Mouse (Mus musculus) MEL (cell line): Measurements from ENCODE around the gene Macf1. TPM values are rescaled to one million over a fixed set of nuclear protein-coding genes. Genes with fewer than 3 reads are reported as not detected.

Source experiments
- DNase-seq: peaks from one replicate; pipeline ENCODE4 v3.0.0; 2011; ENCODE audit warnings: low read depth, low spot score
- H3K27ac ChIP-seq: 2 replicates; pipeline ENCODE4 v1.5.1; 2012; ENCODE audit warnings: low read depth, mild to moderate bottlenecking, control low read depth, low read length, moderate library complexity; ENCODE audit not compliant: control insufficient read depth
- H3K27me3 ChIP-seq, 2 experiments: fragments of 150-350 bp in 1 of 2; sonication (generic) in 1 of 2; 2 replicates each; pipeline ENCODE4 v1.6.1; 2012; ENCODE audit warnings: low read length in 2 of 2, mild to moderate bottlenecking in 2 of 2, improper control_type of control experiment in 1 of 2, moderate library complexity in 1 of 2; ENCODE audit not compliant: insufficient read depth in 2 of 2, control insufficient read depth in 1 of 2
- H3K36me3 ChIP-seq, 2 experiments: 2 replicates each; pipeline ENCODE4 v1.6.1; 2012 to 2014; ENCODE audit warnings: low read length in 2 of 2, improper control_type of control experiment in 1 of 2, inconsistent platforms in 1 of 2, mild to moderate bottlenecking in 1 of 2; ENCODE audit not compliant: insufficient read depth in 2 of 2, control insufficient read depth in 1 of 2
- H3K4me1 ChIP-seq, 2 experiments: fragments of 150-350 bp in 1 of 2; sonication (generic) in 1 of 2; 2 replicates each; pipeline ENCODE4 v1.6.1; 2012; ENCODE audit warnings: low read length in 2 of 2, improper control_type of control experiment in 1 of 2, mild to moderate bottlenecking in 1 of 2; ENCODE audit not compliant: insufficient read depth in 2 of 2, control insufficient read depth in 1 of 2
- H3K4me3 ChIP-seq, 2 experiments: fragments of 150-350 bp in 1 of 2; sonication (generic) in 1 of 2; 2 replicates each; pipeline ENCODE4 v1.5.1; 2012; ENCODE audit warnings: low read depth in 2 of 2, low read length in 2 of 2, mild to moderate bottlenecking in 2 of 2, moderate library complexity in 2 of 2, control low read depth in 1 of 2, improper control_type of control experiment in 1 of 2; ENCODE audit not compliant: control insufficient read depth in 1 of 2, insufficient read depth in 1 of 2
- H3K79me2 ChIP-seq: 2 replicates; pipeline ENCODE4 v1.6.1; 2012; ENCODE audit warnings: mild to moderate bottlenecking, low read length, moderate library complexity; ENCODE audit not compliant: control insufficient read depth, poor library complexity, insufficient read depth
- H3K9ac ChIP-seq: 2 replicates; pipeline ENCODE4 v1.6.1; 2012; ENCODE audit warnings: low read depth, mild to moderate bottlenecking, control low read depth, low read length, moderate library complexity; ENCODE audit not compliant: control insufficient read depth, poor library complexity, severe bottlenecking
- H3K9me3 ChIP-seq: fragments of 150-350 bp; sonication (generic); replicated peaks from 2 replicates; pipeline ENCODE4 v1.6.1; 2012; ENCODE audit warnings: mild to moderate bottlenecking, low read length, improper control_type of control experiment, moderate library complexity; ENCODE audit not compliant: insufficient read depth
- BHLHE40 ChIP-seq: IDR thresholded peaks from 2 replicates; pipeline ENCODE4 v1.6.1; 2012; ENCODE audit warnings: low read depth, mild to moderate bottlenecking, inconsistent platforms, low read length, improper control_type of control experiment, borderline replicate concordance
- CHD1 ChIP-seq: IDR thresholded peaks from 2 replicates; pipeline ENCODE4 v1.6.1; 2012; ENCODE audit warnings: low read depth, mild to moderate bottlenecking, inconsistent platforms, low read length, improper control_type of control experiment
- CTCF ChIP-seq, 3 experiments: IDR thresholded peaks in 2 of 3; conservative IDR thresholded peaks in 1 of 3; 2 replicates each; pipeline ENCODE4 v1.5.1; 2011 to 2012; ENCODE audit warnings: low read length in 3 of 3, low read depth in 2 of 3, mild to moderate bottlenecking in 2 of 3, improper control_type of control experiment in 1 of 3, inconsistent platforms in 1 of 3, mixed read lengths in 1 of 3, moderate library complexity in 1 of 3; ENCODE audit not compliant: control insufficient read depth in 1 of 3, insufficient read depth in 1 of 3, poor library complexity in 1 of 3, severe bottlenecking in 1 of 3
- E2F4 ChIP-seq: IDR thresholded peaks from 2 replicates; pipeline ENCODE4 v1.6.1; 2011; ENCODE audit warnings: low read depth, low read length, improper control_type of control experiment, borderline replicate concordance
- ELF1 ChIP-seq: IDR thresholded peaks from 2 replicates; pipeline ENCODE4 v1.6.1; 2014; ENCODE audit warnings: low read depth, mild to moderate bottlenecking, inconsistent platforms, low read length, improper control_type of control experiment, moderate library complexity
- GATA1 ChIP-seq: IDR thresholded peaks from 2 replicates; pipeline ENCODE4 v1.6.1; 2011; ENCODE audit warnings: low read depth, low read length, improper control_type of control experiment
- KAT2A ChIP-seq: conservative IDR thresholded peaks from 2 replicates; pipeline ENCODE4 v1.6.1; 2012; ENCODE audit warnings: low read depth, low read length, improper control_type of control experiment, inconsistent platforms
- MAFK ChIP-seq: IDR thresholded peaks from 2 replicates; pipeline ENCODE4 v1.6.1; 2011; ENCODE audit warnings: low read depth, mild to moderate bottlenecking, low read length, improper control_type of control experiment, borderline replicate concordance
- MEF2A ChIP-seq: IDR thresholded peaks from 2 replicates; pipeline ENCODE4 v1.6.1; 2014; ENCODE audit warnings: low read depth, mild to moderate bottlenecking, inconsistent platforms, low read length, improper control_type of control experiment; ENCODE audit not compliant: poor library complexity, insufficient replicate concordance, severe bottlenecking; ENCODE audit errors: extremely low read depth
- NRF1 ChIP-seq: IDR thresholded peaks from 2 replicates; pipeline ENCODE4 v1.6.1; 2014; ENCODE audit warnings: low read depth, mild to moderate bottlenecking, inconsistent platforms, low read length, improper control_type of control experiment, moderate library complexity; ENCODE audit not compliant: poor library complexity, insufficient read depth, severe bottlenecking
- POLR2A ChIP-seq, 2 experiments: IDR thresholded peaks; 2 replicates each; pipeline ENCODE4 v1.6.1; 2011 to 2012; ENCODE audit warnings: low read length in 2 of 2, mild to moderate bottlenecking in 2 of 2, control low read depth in 1 of 2, improper control_type of control experiment in 1 of 2, low read depth in 1 of 2, moderate library complexity in 1 of 2; ENCODE audit not compliant: control insufficient read depth in 1 of 2, insufficient read depth in 1 of 2, poor library complexity in 1 of 2
- RAD21 ChIP-seq: IDR thresholded peaks from 2 replicates; pipeline ENCODE4 v1.6.1; 2011; ENCODE audit warnings: mild to moderate bottlenecking, low read depth, low read length, improper control_type of control experiment
- SMC3 ChIP-seq: IDR thresholded peaks from 2 replicates; pipeline ENCODE4 v1.6.1; 2011; ENCODE audit warnings: low read depth, low read length, improper control_type of control experiment
- TAL1 ChIP-seq: IDR thresholded peaks from 2 replicates; pipeline ENCODE4 v1.6.1; 2012; ENCODE audit warnings: mild to moderate bottlenecking, inconsistent platforms, low read length, moderate library complexity, mixed read lengths
- UBTF ChIP-seq: IDR thresholded peaks from 2 replicates; pipeline ENCODE4 v1.6.1; 2012; ENCODE audit warnings: low read depth, mild to moderate bottlenecking, inconsistent platforms, low read length, improper control_type of control experiment, moderate library complexity, borderline replicate concordance; ENCODE audit not compliant: insufficient read depth
- USF1 ChIP-seq: IDR thresholded peaks from 2 replicates; pipeline ENCODE4 v1.6.1; 2014; ENCODE audit warnings: low read depth, mild to moderate bottlenecking, inconsistent platforms, low read length, improper control_type of control experiment, moderate library complexity
- ZC3H11A ChIP-seq: IDR thresholded peaks from 2 replicates; pipeline ENCODE4 v1.6.1; 2012; ENCODE audit warnings: low read depth, mild to moderate bottlenecking, inconsistent platforms, low read length, improper control_type of control experiment
- ZMIZ1 ChIP-seq: IDR thresholded peaks from 2 replicates; pipeline ENCODE4 v1.6.1; 2012; ENCODE audit warnings: low read depth, mild to moderate bottlenecking, inconsistent platforms, low read length, improper control_type of control experiment, moderate library complexity
- ZNF384 ChIP-seq: IDR thresholded peaks from 2 replicates; pipeline ENCODE4 v1.6.1; 2012; ENCODE audit warnings: low read depth, mild to moderate bottlenecking, inconsistent platforms, low read length, improper control_type of control experiment
- polyA plus RNA-seq, 2 experiments: library from polyadenylated mRNA; stranded (reverse) in 1 of 2; unstranded in 1 of 2; fragments of >175 nt in 1 of 2; fragments of >200 nt in 1 of 2; gene quantifications; 2 replicates each; pipeline versions ENCODE4 v1.2.1 to v1.2.4; 2012; ENCODE audit warnings: low replicate concordance in 2 of 2, low read depth in 1 of 2; ENCODE audit not compliant: insufficient read length in 2 of 2, insufficient read depth in 1 of 2, missing spikeins in 1 of 2
- total RNA-seq: library from RNA; depleted of rRNA; stranded (reverse); fragments of 300-350 nt; gene quantifications from 2 replicates; pipeline ENCODE4 v1.2.3, GENCODE M21; 2012

Macf1 gene
- total and polyA plus RNA-seq, 3 experiments = 18.5 to 71.4 (median 60.8) TPM

- no peak overlapping the region for H3K9ac ChIP-seq
- TF ChIP-seq GATA1 (no peak), CTCF (IDR thresholded peaks at IDR 0.05 in 2 of 3, conservative IDR thresholded peaks at IDR 0.05 in 1 of 3; ENCODE audit: control insufficient read depth in 1 of 3, insufficient read depth in 1 of 3, low read depth in 2 of 3, low read length in 3 of 3, poor library complexity in 1 of 3, severe bottlenecking in 1 of 3) (no peak), ZNF384 (no peak), RAD21 (no peak), MEF2A (no peak), CHD1 (no peak), BHLHE40 (no peak), ZC3H11A (no peak), ELF1 (no peak), UBTF (no peak), USF1 (no peak), MAFK (no peak), ZMIZ1 (no peak), TAL1 (no peak), E2F4 (no peak), SMC3 (no peak), POLR2A (IDR thresholded peaks at IDR 0.05; ENCODE audit: control insufficient read depth in 1 of 2, insufficient read depth in 1 of 2, low read depth in 1 of 2, low read length in 2 of 2, poor library complexity in 1 of 2) (no peak), KAT2A (no peak)
- TF ChIP-seq, all 39 proteins: peak for 0
- H3K27ac ChIP-seq = no peak overlapping the region
- peak; percentile 14 for DNase-seq
- no peaks in the 10 kb centered on the region for H3K27me3 ChIP-seq
- H3K4me1 ChIP-seq = no peaks in the 10 kb centered on the region
- H3K9me3 ChIP-seq = no peaks in the 10 kb centered on the region
- H3K36me3 ChIP-seq = no peaks in the 10 kb centered on the region; a peak in 1 of 4 replicates
- no peak overlapping the region for H3K4me3 ChIP-seq
- no peaks in the 10 kb centered on the region for H3K79me2 ChIP-seq
These were observed 218.4 kb downstream of the Macf1 start for GRCm38 (mm10) chr4:123465799-123466198.

GRCm38 (mm10) chr4:123460595-123461272 is 223.4 kb downstream of the Macf1 start:
- Histone ChIP-seq H3K9me3 (no peaks in the 10 kb centered on the region), H3K27me3 (no peaks in the 10 kb centered on the region), H3K79me2 (no peaks in the 10 kb centered on the region), H3K4me3 (no peak overlapping the region), H3K9ac (no peak overlapping the region), H3K27ac (no peak overlapping the region), H3K4me1 (no peaks in the 10 kb centered on the region; a peak in 1 of 4 replicates), H3K36me3 (no peaks in the 10 kb centered on the region; a peak in 1 of 4 replicates)
- DNase-seq = peak; percentile 46
- TF ChIP-seq MAFK (no peak), SMC3 (peak; percentile 52), CTCF (IDR thresholded peaks at IDR 0.05 in 2 of 3, conservative IDR thresholded peaks at IDR 0.05 in 1 of 3; ENCODE audit: control insufficient read depth in 1 of 3, insufficient read depth in 1 of 3, low read depth in 2 of 3, low read length in 3 of 3, poor library complexity in 1 of 3, severe bottlenecking in 1 of 3) (peak; percentile 37 to 63 (median 49); a peak in 5 of 6 replicates), RAD21 (peak; percentile 18), NRF1 (no peak), MEF2A (no peak)
